Mouse (Mus musculus): ENCODE data around the gene Exoc4.

- TF ChIP-seq CTCF (conservative IDR thresholded peaks at IDR 0.05 in 1 of 2, IDR thresholded peaks at IDR 0.05 in 1 of 2; ENCODE audit: low read depth in 2 of 2, low read length in 2 of 2) (no peak), TBP (conservative IDR thresholded peaks at IDR 0.05; ENCODE audit: low read depth, low read length) (no peak), SIN3A (IDR thresholded peaks at IDR 0.05; ENCODE audit: low read length) (no peak), POLR2A (IDR thresholded peaks at IDR 0.05; ENCODE audit: low read depth, low read length) (no peak), ETS1 (conservative IDR thresholded peaks at IDR 0.05; ENCODE audit: low read depth, low read length) (no peak), EP300 (IDR thresholded peaks at IDR 0.05; ENCODE audit: low read length) (no peak), MAX (IDR thresholded peaks at IDR 0.05; ENCODE audit: low read length) (no peak), JUND (conservative IDR thresholded peaks at IDR 0.05; ENCODE audit: low read depth, low read length) (no peak), NRF1 (IDR thresholded peaks at IDR 0.05; ENCODE audit: low read depth, low read length) (no peak), ZC3H11A (IDR thresholded peaks at IDR 0.05; ENCODE audit: low read depth, low read length) (no peak), MYC (IDR thresholded peaks at IDR 0.05; ENCODE audit: low read depth, low read length) (no peak)
Observed at GRCm38 (mm10) chr6:33900615-33901014, 651.7 kb downstream of the Exoc4 start.
